Mouse (Mus musculus) G1E (cell line): ENCODE results near the gene Parp16.

Experiments
- CTCF ChIP-seq: IDR thresholded peaks from 2 replicates; pipeline ENCODE4 v1.5.1; 2012; ENCODE audit warnings: low read depth, low read length, inconsistent platforms, mixed read lengths
- GATA2 ChIP-seq: IDR thresholded peaks from 2 replicates; pipeline ENCODE4 v1.6.1; 2012; ENCODE audit warnings: low read depth, low read length, inconsistent platforms, borderline replicate concordance

- TF ChIP-seq CTCF = no peak
- TF ChIP-seq GATA2 = no peak
Measured at GRCm38 (mm10) chr9:65240587-65240986, 45.4 kb downstream of the Parp16 start.
